Mouse (Mus musculus): ENCODE results near the gene Snn. TPM values are rescaled to one million over a fixed set of nuclear protein-coding genes. Genes with fewer than 3 reads are reported as not detected.
"Not testable (repeated sequence)": the region's sequence is repeated elsewhere in the genome, so short reads cannot be mapped to it uniquely, and the experiment has no call there.

The Snn gene
- 10 to 100 TPM; 22.6 to 32.3 TPM for total RNA-seq (2021)
- 23.9 and 32.2 TPM in 2 replicates for polyA plus RNA-seq (2012; rRNA removed)
- long read RNA-seq, transcript Snn-201 (2 exons, 2,872 nt) = major isoform, 10 of 16 reads
- long read RNA-seq, partial matches to known transcripts = 0 of 16 reads
- long read RNA-seq, other reads (novel, unspliced or antisense) = 6 of 16 reads

DNA sequence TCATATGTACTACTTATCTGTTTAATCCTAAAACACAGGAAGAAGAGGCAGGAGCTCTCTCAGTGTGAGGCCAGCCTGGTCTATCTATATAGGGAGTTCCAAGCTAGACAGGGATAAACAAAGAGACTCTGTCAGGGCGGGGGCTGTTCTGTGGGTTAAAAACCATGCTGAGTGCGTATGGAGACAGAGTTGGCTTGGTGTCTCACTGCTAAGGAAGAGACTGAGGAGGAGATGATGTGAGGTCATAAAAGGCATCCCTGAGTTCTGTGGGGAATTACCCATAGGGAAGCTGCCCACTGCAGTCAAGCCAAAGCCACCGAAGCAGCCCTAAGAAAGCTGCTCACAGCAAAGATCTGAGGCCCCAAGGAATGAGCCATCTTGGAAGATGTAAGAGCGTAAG lies at the start of gene Snn:
Snn (plus strand) TSS at position 301 of the 400 bp plus-strand sequence.
- H3K4me3 ChIP-seq = no peak within 1 kb of the TSS
- peaks cover 3% of the 10 kb centered on the region for H3K36me3 ChIP-seq (ENCODE audit: control insufficient read depth, insufficient read depth, low read length)
- no peaks in the 10 kb centered on the region for H3K27me3 ChIP-seq (ENCODE audit: control insufficient read depth, insufficient read depth, low read length)
- H3K4me1 ChIP-seq (ENCODE audit: control insufficient read depth, insufficient read depth, low read length) = peaks cover 12% of the 10 kb centered on the region
- TF ChIP-seq POLR2A (IDR thresholded peaks at IDR 0.05; ENCODE audit: insufficient read depth, low read depth, low read length) (no peak), CTCF (IDR thresholded peaks at IDR 0.05) (no peak), EP300 (IDR thresholded peaks at IDR 0.05; ENCODE audit: insufficient read depth, low read depth, low read length) (no peak)
- H3K9ac ChIP-seq (ENCODE audit: low read depth, low read length) = no peak within 1 kb of the TSS
- no peaks in the 10 kb centered on the region for H3K79me2 ChIP-seq (replicated peaks; ENCODE audit: control insufficient read depth, insufficient read depth, low read length)
- no peak for DNase-seq
- intact Hi-C loops (cut with DNase I) = no loop called here
- H3K27ac ChIP-seq = no peak within 1 kb of the TSS
- 90% methylated on average over 4 of the region's 4 CpGs for WGBS

- no peak for DNase-seq
- TF ChIP-seq EP300 (IDR thresholded peaks at IDR 0.05; ENCODE audit: insufficient read depth, low read depth, low read length) (no peak), POLR2A (IDR thresholded peaks at IDR 0.05; ENCODE audit: insufficient read depth, low read depth, low read length) (no peak), CTCF (IDR thresholded peaks at IDR 0.05) (no peak)
- Histone ChIP-seq H3K9ac (ENCODE audit: low read depth, low read length) (no peak overlapping the region), H3K4me3 (no peak overlapping the region), H3K79me2 (replicated peaks; ENCODE audit: control insufficient read depth, insufficient read depth, low read length) (no peaks in the 10 kb centered on the region), H3K27me3 (ENCODE audit: control insufficient read depth, insufficient read depth, low read length) (no peaks in the 10 kb centered on the region), H3K36me3 (ENCODE audit: control insufficient read depth, insufficient read depth, low read length) (no peaks in the 10 kb centered on the region), H3K27ac (no peak overlapping the region), H3K4me1 (ENCODE audit: control insufficient read depth, insufficient read depth, low read length) (peaks cover 27% of the 10 kb centered on the region)
- WGBS = 85% methylated on average over 2 of the region's 2 CpGs
- intact Hi-C loops (cut with DNase I) = no loop called here
Measured at GRCm38 (mm10) chr16:11011206-11011605, 49.5 kb upstream of the Snn start.

- H3K27me3 ChIP-seq (ENCODE audit: control insufficient read depth, insufficient read depth, low read length) = no peaks in the 10 kb centered on the region
- peaks cover 22% of the 10 kb centered on the region for H3K4me1 ChIP-seq (ENCODE audit: control insufficient read depth, insufficient read depth, low read length)
- no peak overlapping the region for H3K4me3 ChIP-seq
- H3K9ac ChIP-seq (ENCODE audit: low read depth, low read length) = no peak overlapping the region
- 79% methylated on average over 4 of the region's 4 CpGs for WGBS
- H3K79me2 ChIP-seq (replicated peaks; ENCODE audit: control insufficient read depth, insufficient read depth, low read length) = no peaks in the 10 kb centered on the region
- DNase-seq = no peak
- H3K36me3 ChIP-seq (ENCODE audit: control insufficient read depth, insufficient read depth, low read length) = no peaks in the 10 kb centered on the region
- H3K27ac ChIP-seq = no peak overlapping the region
- TF ChIP-seq POLR2A (IDR thresholded peaks at IDR 0.05; ENCODE audit: insufficient read depth, low read depth, low read length) (no peak), EP300 (IDR thresholded peaks at IDR 0.05; ENCODE audit: insufficient read depth, low read depth, low read length) (no peak), CTCF (IDR thresholded peaks at IDR 0.05) (no peak)
- intact Hi-C loops (cut with DNase I) = no loop called here
Measured at GRCm38 (mm10) chr16:11011939-11012338, 48.8 kb upstream of the Snn start.

DNA sequence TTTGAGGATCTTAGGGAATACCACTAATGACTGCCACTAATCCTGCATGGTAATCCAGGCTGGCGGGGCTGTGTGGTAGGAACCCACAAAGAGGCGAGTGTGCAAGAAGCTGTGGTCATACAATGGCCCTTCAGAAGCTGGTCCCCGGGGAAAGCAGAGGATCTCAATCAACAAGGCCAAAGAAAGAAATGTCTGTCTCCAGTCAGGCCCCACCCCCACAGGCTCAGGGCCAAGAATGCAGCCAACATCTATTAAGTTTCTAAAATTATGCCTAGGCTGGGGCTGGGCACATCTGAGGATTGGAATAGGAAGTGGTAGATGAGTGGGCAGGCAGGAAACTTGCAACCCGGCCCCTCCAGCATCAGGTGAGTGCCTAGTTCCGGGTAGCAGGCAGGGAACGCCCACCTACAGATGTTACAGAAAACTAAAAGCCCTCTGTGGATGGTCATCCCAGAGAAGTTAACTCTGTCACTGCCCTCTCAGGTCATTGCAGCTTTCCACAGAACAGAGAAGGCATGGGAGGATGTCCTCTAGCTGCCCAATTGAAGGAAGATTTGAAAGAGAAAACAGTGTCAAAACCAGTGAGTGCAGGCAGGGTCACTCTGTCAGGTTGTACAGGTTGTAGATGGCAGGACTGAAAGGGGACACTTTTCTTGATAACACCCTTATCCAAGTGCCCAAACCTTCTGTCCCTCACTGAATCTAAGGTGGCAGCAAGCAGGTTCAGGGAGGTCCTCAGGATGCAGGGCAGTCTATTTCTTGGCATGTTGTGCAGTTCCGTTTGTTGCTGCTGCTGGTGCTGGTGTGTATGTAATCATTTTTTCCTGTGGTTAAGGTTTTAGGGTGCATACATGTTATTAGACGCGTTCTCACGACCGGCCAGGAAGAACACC lies 47.9 kb upstream of the Snn start:
- H3K27ac ChIP-seq = no peak overlapping the region; the same call in 1 of the 2 replicates
- no peaks in the 10 kb centered on the region for H3K36me3 ChIP-seq (ENCODE audit: control insufficient read depth, insufficient read depth, low read length)
- H3K27me3 ChIP-seq (ENCODE audit: control insufficient read depth, insufficient read depth, low read length) = no peaks in the 10 kb centered on the region
- TF ChIP-seq CTCF (IDR thresholded peaks at IDR 0.05) = no peak
- TF ChIP-seq EP300 (IDR thresholded peaks at IDR 0.05; ENCODE audit: insufficient read depth, low read depth, low read length) = no peak
- no peak for TF ChIP-seq POLR2A (IDR thresholded peaks at IDR 0.05; ENCODE audit: insufficient read depth, low read depth, low read length)
- no peak overlapping the region for H3K4me3 ChIP-seq
- peak; percentile 74 for DNase-seq
- H3K4me1 ChIP-seq (ENCODE audit: control insufficient read depth, insufficient read depth, low read length) = peaks cover 21% of the 10 kb centered on the region
- WGBS = 44% methylated on average over 11 of the region's 11 CpGs
- H3K9ac ChIP-seq (ENCODE audit: low read depth, low read length) = no peak overlapping the region
- intact Hi-C loops (cut with DNase I) = no loop called here
- no peaks in the 10 kb centered on the region for H3K79me2 ChIP-seq (replicated peaks; ENCODE audit: control insufficient read depth, insufficient read depth, low read length)

DNA sequence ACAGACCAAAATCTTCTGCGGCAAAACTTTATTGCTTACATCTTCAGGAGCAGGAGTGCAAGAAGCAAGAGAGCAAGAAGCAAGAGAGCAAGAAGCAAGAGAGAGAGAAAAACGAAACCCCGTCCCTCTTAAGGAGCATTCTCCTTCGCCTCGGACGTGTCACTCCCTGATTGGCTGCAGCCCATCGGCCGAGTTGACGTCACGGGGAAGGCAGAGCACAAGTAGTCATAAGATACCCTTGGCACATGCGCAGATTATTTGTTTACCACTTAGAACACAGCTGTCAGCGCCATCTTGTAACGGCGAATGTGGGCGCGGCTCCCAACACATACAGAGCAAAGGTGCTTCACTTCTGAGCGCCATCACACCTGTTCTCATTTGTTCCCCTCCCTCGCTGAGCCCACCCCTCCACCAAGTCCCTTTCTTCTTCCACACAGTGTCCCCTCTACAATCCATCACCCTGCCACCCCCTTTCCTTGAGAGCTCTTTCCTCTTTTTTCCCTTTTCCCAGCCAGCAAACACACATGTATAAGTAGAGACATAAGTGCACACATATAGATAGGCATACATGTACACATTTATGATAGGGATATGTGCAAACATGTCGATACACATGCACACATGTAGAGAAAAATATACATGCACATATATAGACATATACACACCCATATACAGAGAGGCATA lies 47.1 kb upstream of the Snn start:
- DNase-seq; H3K27ac ChIP-seq; H3K4me3 ChIP-seq; H3K36me3 ChIP-seq (ENCODE audit: control insufficient read depth, insufficient read depth, low read length); intact Hi-C loops (cut with DNase I); H3K9ac ChIP-seq (ENCODE audit: low read depth, low read length); H3K27me3 ChIP-seq (ENCODE audit: control insufficient read depth, insufficient read depth, low read length); H3K79me2 ChIP-seq (replicated peaks; ENCODE audit: control insufficient read depth, insufficient read depth, low read length): not testable (repeated sequence)
- peaks cover 19% of the 10 kb centered on the region for H3K4me1 ChIP-seq (ENCODE audit: control insufficient read depth, insufficient read depth, low read length)
- whole genome bisulfite sequencing = 92% methylated on average over 15 of the region's 19 CpGs

DNA sequence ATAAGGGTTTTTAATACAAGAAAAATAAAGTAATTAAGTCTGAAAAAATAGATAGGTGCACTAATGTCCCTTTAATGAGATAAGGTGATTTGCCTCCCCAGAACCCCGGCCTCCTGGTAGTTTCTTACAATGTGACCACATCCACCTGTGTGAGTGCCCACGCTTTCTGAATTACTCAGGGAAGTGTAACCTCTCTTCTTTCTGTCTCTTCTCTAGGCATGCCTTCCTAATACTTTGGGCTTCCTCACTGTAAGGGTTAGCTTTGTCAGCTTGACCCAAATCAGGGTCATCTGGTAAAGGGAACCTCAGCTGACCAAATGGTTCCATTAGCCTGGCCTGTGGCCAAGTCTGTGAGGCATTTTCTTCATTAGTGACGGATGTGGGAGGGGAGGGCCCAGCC lies 46.3 kb upstream of the Snn start:
- 73% methylated on average over 3 of the region's 3 CpGs for WGBS
- Histone ChIP-seq H3K36me3 (ENCODE audit: control insufficient read depth, insufficient read depth, low read length) (no peaks in the 10 kb centered on the region), H3K27ac (no peak overlapping the region), H3K27me3 (ENCODE audit: control insufficient read depth, insufficient read depth, low read length) (no peaks in the 10 kb centered on the region), H3K9ac (ENCODE audit: low read depth, low read length) (no peak overlapping the region), H3K4me1 (ENCODE audit: control insufficient read depth, insufficient read depth, low read length) (peaks cover 14% of the 10 kb centered on the region), H3K79me2 (replicated peaks; ENCODE audit: control insufficient read depth, insufficient read depth, low read length) (no peaks in the 10 kb centered on the region), H3K4me3 (no peak overlapping the region)
- TF ChIP-seq POLR2A (IDR thresholded peaks at IDR 0.05; ENCODE audit: insufficient read depth, low read depth, low read length) (no peak), EP300 (IDR thresholded peaks at IDR 0.05; ENCODE audit: insufficient read depth, low read depth, low read length) (no peak), CTCF (IDR thresholded peaks at IDR 0.05) (no peak)
- DNase-seq = no peak
- intact Hi-C loops (cut with DNase I) = no loop called here
